Mouse (Mus musculus) granulocyte monocyte progenitor cell, adult 5-6 weeks (primary cell): ENCODE data around the gene Mast4. TPM values are rescaled to one million over a fixed set of nuclear protein-coding genes. Genes with fewer than 3 reads are reported as not detected.

Experiments
- ATAC-seq: replicated peaks from 2 replicates; pipeline ENCODE4 v1.8.0; 2016; ENCODE audit warnings: mild to moderate bottlenecking, moderate TSS enrichment, inconsistent platforms; ENCODE audit not compliant: poor library complexity, severe bottlenecking
- total RNA-seq, 2 experiments: library from RNA; stranded (forward) in 1 of 2; stranded (reverse) in 1 of 2; fragments of 200-712, 200-1000 nt in 1 of 2; fragments of >200 nt in 1 of 2; fragmentation: Nextera tagmentation in 1 of 2; gene quantifications; 2 replicates each; pipeline ENCODE4 v1.2.3; 2014 to 2017

Gene Mast4
- total RNA-seq, 2 experiments from 2014 or later: 0.88 to 8.0 TPM

DNA sequence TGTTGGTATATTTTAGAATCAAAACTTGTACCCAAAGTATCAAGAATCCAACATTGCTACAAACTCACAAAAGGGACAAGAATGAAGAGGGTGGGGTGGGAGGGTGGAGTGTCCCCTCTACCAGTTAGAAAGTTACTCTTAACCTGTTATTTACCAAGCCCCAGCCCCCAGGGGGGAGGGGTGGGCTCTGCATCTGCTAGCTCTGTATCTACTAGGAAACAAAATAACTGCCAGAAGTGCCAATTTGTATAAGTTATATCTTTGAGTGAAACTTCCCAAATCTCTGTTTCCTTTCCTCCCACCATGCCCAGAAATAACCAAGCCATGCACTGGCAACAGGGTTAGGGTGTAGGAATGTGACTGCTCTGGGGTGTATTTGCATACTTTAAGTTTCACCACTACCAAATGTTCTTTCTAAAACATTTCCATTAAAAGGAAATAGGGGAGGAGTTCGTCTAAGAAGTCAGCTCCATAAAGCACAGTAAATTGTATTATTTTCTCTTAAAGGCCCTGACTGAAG is 130.9 kb downstream of the Mast4 start:
- ATAC-seq: no peak

DNA sequence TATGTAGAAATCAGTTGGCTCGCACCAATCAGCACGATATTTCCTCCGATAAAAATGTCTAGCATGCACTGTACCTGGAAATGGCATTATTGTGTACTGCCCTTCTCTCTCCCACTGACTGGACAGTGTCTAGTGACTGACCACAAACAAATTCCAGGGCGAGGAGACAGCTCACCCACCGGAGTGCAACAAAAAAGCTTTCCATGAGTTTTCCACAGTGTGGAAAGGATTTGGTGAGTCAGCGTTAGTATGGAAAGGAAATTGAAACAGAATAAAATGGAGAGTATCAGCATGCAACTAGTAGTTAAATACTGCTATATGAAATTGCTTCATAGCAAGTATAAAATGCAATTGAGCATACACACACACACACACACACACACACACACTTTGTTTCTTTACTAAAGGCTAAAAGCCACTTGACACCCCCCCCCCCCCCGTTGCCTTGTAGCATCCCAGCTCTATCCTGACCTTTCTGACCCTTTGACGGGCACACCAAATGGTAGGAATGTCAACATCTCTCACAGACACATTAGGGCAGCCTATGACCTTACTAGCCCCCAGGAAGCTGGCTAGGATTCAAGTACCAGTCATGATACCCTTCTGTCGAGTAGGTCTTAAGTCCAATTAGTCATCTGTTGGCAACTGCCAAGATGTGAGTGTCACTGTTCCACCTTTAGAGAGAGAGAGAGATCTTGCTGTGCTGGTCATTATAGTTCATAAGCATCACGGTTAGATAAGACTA is 133.1 kb downstream of the Mast4 start:
- no peak for ATAC-seq

DNA sequence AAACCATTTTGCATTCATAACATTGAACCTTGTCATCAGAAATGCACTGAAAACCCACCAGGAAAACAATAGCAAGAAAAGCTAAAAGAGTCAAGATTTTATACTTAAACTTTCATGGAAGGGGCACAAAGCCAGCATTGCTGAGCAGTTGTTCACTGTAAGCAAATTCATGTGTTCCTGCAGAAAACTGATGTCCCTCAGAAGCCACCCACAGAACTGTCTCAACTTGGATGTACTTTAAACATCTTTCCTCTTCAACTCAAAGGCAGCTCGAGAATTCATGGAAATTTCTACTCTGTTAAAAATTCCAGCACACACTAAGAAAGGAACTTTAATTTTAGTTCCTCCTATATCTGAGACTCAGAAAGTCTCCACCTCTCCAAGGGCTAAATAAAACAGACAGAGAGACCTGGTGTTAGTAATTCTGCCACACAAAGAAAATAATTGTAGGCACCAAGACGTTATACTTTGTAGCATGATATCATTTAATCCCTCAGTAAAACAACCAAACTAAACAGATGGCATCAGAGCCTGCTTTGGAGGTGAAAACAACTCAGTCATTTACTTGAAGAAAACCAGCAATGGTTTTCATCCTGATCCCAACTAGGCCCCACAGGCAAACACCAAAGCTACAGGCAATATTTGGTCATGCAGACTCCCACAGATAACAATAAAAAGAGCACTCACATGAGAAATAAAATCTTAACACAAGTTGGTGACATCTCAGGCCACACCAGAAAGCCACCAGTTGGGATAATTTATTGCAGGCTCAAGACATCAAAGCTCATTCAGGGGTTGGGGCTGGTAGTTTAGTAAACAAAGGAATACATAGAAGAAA is 134.3 kb downstream of the Mast4 start:
- ATAC-seq: no peak

DNA sequence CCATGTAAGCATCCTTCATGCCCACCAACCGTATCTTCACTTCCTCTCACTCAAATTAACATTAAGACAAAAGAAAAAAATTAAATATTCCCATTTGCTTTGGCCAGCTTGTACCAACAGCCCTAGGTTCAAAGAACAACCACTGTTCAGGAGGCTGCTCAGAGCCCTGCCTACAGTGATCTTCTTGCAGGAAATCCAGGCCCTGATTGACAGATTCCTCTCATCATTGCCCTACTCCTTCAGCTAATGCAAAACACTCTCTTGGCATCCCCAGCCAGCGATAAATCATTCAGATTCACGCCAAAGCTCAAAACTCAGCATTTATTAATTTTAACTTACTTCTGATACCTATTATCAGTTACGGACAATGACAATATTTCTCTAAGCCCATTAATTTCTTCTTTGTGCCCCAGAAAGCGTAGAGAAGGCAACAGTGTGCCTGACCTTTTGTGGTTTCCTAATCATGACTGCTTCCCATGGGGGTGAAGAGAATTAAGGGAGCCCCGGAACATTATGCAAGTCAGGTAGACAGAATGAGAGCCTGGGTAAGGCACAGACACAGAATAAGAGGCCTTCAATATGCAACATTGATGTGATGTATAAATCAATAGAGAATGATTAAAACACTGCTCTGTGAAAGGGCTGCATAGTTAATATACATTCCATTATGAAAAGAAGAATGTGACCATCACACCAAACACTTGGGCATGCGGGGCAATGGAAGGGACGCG is 135.9 kb downstream of the Mast4 start:
- ATAC-seq: no peak

DNA sequence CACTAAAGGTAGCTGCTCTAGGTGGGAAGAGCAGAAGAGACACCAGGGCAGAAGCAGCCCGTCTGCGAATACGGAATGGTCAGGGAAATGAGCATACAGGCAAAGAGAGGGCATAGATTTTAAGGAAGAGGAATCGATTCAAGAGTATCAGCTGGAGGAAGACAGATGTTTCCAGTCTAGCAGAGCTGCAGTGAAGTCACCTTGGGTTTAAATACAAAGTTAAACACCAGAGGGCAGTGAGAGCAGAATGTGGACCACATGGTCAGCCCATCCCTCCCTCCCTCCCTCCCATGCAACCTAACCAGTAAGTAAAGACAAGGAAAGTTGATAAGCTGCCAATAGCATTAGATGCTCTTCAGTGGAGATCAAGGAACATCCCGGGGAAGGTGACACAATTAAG is 138.0 kb downstream of the Mast4 start:
- ATAC-seq: no peak

DNA sequence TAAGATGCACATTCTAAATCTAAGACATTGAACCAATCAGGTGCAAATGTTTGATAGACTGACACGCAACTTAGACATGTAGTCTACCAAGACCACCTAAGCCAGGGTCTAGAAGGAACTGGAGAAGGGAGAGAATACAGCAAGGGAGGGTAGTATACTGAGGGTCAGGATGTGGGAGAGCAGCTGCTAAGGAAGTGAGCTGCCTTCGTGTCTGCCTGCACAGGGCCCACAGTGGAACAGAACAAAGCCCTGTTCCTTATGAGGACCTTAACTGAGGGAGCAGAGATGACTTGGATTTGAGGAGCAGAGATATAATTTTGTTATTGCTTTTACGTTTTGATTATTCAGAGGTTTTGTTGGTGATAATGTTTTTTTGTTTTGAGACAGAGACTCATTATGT is 138.4 kb downstream of the Mast4 start:
- ATAC-seq: no peak

DNA sequence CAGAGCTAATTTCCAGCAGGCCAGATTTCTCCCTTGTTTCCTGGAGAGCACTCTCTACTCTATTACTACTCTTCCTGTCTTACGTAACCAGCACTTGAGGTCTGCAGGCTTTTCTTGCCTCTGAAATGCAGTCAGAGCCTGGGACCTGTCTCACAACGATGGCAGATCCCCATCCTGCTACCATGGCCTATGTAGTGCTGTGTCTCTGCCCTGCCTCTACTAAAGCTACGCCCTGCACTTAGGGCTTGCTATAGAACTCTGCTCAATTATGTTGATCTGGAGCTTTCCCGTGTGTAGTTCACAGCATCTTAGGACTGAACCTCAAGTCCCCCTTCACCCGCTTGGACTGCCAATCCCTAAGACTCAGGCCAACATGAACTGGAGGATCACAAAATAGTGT is 150.7 kb downstream of the Mast4 start:
- ATAC-seq: no peak; the same call in 1 of the 2 replicates

DNA sequence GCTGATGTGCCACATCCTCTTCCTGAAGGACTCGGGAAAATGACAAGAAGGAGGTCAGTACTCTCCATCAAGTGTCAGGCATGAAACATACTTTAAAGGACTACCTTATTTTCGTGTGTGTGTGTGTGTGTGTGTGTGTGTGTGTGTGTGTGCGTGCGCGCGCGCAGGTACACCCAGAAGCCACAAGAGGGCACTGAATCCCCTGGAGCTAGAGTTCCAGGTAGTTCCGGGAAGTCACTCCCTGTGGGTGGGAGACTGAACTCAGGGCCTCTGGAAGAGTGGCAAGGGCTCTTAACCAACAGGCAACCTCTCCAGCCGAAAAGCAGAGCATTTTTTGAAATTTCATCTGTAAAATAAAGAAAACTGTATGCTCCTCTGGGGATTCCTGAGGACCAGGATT is 152.5 kb downstream of the Mast4 start:
- ATAC-seq: no peak

DNA sequence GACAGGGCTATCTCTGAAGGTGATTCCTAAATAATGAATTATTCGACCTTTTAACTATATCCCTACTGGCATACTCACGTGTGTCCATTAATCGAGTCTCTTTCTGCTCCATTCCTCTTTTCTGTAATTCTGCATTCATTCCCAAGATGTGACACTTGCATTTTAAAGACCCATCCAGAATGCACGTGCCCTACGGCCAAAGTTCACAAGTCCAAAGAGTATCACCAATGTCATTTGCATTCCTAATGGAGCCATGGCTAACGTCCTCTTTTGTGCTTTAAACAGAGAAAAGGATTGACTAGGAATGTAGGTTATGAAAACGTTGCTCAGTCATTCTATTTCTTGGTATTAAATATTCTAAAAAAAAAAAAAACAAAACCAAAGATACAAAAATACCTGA is 157.4 kb downstream of the Mast4 start:
- no peak for ATAC-seq

DNA sequence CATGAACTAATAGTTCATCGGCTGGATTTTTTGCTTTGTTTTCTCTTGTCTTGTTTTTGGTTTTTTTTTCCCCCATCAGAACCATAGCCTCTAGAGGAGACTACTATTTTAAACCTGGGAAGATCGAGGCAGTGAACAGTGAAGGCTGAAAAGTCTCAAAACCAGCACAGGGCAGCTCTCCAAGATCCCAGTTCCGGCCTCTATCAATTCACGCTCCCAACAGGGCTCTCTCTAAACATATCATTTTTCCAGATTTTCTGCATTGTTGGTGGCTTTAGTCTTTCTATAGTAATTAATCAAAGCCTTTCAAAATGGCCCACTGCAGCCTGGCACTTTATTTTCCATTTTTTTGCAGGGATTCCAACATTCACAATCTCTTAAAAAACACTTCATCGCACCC is 159.9 kb downstream of the Mast4 start:
- ATAC-seq: no peak

DNA sequence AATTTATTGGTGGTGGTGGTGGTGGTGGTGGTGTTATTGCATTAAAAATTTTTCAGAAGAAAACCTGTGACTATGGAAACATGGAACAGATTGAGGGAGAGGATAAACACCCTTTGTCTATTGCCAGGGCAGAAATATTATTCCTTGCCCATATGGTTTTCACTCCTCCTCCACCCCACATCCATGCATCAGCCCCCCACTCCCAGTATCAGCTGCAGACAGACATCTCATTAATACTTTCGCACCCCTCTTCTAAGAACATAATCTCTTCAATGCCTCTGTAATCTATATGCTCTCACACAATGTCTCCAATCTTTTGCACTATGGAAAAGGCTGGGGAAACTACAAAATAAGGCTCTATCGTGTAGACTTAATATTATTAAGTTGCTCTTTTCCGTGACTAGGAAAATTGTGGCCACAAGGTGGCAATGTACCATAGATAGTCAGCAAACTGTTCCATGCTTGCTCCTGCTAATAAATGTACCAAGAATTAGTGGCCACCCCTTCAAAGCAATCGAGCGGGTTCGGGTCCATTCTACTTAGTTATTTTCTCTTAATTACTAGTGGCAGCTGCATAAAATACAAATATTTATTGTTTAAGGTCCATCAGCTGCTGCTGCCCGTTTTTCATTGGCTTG is 160.6 kb downstream of the Mast4 start:
- ATAC-seq: no peak

DNA sequence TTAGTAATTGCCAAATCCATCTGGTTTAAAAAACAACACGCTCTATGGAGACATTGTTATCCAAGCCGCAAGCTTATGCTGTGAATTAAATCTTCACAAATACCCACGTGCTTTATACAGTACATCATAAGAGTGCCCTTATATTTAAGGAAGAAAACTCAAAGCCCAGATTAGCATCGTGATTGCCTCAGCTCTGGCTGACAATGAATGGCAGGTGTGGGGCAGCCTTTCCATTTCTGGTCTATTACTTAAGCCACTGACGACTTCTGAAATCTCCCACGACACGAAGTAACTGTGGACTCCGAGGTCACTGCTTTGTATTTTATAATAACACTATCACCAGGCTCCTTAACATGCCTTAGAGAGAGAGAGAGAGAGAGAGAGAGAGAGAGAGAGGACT is 182.4 kb downstream of the Mast4 start:
- no peak for ATAC-seq

DNA sequence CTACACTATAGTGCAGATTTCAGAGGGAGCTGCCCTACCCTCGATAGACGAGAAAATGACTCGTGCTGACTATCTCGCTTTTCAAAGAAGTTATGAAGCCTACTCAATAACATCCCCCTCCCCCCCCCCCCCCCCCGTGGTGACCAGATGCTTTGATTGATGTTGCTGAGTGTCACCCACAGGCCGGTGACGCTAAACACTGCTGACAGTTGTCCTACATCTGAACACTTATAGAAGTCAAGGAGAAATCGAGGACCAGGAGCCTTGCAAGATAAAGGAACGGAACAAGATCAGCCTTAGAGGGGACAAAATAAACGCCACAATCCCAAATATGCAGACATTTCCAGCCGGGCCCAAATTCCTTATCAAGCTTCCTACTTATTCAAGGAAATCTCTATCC is 183.1 kb downstream of the Mast4 start:
- no peak for ATAC-seq

DNA sequence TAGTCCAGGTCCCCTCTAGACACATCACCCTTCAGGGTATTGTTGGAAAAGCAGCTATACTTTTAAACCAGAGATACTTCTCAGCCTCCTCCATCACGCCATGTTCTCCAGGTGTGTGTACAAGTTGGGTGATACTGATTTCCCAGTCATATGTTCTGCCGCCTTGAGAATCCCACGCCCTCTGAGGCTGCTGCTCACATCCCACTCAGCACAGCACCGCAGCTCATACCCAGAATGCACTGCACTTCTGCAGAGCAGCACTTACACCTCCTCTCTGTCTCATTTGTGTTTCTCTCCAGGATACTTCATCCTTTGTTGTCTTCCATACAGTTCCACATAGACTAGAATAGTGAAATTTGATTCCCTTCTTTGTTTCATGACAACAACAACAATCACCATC is 183.6 kb downstream of the Mast4 start:
- ATAC-seq: no peak

DNA sequence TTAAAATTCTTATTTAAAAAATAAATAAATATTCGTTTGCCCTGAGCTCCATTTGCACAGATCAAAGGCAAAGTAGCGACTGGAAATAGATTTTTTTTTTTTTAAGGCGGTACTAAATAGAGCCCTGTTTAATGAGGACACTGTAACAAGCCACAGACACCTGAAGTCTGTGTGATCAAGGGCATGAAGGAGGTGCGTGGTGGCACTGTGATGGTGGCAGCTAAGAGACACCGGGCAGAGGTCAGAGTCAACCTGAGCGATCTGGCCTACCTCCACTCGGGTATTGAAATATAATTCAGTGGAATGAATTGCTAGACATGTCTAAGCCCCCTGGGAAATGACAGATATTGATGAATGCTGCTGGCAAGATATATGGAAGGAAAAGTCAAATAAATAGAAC is 184.9 kb downstream of the Mast4 start:
- no peak for ATAC-seq

DNA sequence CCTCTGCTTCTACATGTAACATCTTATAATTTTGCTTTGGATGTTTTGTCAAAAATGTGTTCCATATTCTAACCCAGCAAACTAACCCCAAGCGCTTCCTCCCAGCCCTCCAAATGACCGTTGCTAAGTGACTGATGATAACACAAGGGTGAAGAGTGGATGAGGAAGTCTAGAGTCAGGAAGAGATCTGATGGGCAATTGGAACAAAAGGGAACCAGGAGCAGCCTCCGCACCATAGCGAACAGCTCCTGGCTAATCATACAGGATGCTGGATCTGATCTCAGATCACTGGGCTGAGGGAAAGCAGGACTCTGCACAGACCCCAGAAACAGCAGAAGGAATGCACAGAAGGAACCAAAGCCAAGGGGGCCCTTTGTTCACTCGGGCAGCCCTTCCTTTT is 190.0 kb downstream of the Mast4 start:
- ATAC-seq: peak; percentile 53

DNA sequence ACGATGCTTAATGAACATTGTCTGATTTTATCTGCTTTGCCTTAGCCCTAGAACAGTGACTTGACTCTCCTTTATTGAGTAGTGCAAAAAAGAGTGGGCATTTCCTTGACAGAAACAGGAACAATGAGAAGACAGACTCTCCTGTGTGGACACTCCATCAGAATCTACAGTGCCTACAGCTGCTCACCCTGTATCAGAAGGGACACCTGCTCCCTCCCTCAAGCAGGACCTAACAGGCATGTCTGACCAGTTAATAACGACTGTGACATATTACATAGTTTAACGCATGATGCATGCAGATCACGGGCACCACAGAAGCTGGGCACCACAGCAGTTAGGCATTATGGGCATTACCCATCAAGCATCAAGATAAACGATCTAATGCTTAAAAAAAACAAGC is 193.0 kb downstream of the Mast4 start:
- ATAC-seq: no peak

DNA sequence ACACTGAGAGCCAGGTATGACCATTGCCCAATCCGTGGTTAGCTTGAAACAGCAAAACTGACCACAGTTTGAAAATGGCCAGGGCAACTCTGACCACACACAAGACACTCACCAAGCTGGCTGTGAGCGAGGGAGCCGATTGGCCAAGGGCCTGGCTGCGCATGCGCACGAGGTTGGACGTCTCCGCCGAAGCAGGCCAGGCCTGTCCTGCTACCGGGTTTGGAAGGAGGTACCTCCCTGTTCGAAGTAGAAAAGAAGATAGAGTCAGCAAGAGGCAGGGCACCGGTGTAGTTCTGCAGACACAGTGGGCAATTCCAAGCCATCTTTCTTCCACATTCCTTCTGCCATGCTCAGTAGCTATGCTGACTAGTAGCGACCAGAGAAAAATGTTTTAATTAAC is 194.2 kb downstream of the Mast4 start:
- no peak for ATAC-seq

DNA sequence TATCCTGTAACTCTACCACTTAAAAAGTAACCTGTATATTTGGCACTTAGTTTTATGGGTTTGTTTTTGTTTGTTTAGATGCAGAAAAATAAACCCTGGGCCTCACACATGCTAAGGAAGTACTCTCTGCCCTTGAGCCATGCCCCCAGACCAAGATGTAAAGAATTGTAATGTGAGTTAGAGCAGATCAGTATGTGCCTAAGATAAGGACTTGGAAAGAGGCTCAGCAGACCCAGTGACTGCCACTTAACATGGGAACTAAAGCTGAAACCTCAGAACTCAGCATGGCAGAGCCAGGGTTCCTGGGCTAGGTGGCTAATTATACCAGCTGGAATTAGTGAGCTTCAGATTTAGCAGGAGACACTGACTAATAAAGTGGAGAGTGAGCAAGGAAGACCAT is 196.0 kb downstream of the Mast4 start:
- no peak for ATAC-seq

DNA sequence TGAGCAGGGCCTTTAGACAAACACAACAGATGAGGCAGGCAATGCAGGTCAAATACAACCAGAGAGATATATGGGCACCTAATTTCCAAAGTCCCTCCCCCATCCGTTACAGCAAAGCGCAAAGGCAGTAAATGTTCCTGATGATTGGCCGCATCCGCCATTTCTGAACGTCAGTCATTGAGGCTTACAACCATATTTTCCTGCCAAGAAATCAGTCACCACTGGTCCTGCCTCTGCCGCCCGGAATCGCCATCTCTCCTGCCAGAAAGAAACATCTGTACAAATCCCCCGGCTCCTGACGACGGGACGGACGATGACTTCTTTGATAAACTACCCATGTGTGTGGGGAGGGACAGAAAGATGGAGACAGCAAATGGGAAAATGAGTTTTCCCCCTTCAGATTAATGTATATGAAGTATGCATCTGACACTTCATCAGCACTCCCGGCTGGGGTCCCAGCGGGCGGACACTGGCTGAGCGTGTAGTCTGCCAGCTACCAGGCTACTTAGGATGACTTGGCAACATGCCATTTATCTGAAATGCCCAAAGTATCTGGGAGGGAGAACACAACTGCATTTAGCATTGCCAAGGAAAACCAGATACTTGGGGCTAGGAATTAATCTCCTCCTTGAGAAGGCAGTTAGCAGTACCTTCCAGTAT is 198.9 kb downstream of the Mast4 start:
- no peak for ATAC-seq
